Mouse (Mus musculus) heart, embryonic 10.5 days (tissue): ENCODE data around the gene Lrrk2. TPM values are rescaled to one million over a fixed set of nuclear protein-coding genes. Genes with fewer than 3 reads are reported as not detected.

Experiments
- DNase-seq: peaks from one replicate; pipeline ENCODE4 v3.0.0-alpha.2; 2017; ENCODE audit warnings: low spot score
- H3K27ac ChIP-seq: fragments of 300-500 bp; sonication (generic); 2 replicates; pipeline ENCODE4 v1.5.1; 2016; ENCODE audit warnings: mild to moderate bottlenecking
- H3K27me3 ChIP-seq: fragments of 300-500 bp; sonication (generic); 2 replicates; pipeline ENCODE4 v1.6.1; 2016; ENCODE audit warnings: mild to moderate bottlenecking; ENCODE audit not compliant: poor library complexity, insufficient read depth, severe bottlenecking
- H3K36me3 ChIP-seq: fragments of 300-500 bp; sonication (generic); 2 replicates; pipeline ENCODE4 v1.6.1; 2016; ENCODE audit warnings: mild to moderate bottlenecking, moderate library complexity
- H3K4me1 ChIP-seq: fragments of 300-500 bp; sonication (generic); 2 replicates; pipeline ENCODE4 v1.6.1; 2016; ENCODE audit warnings: mild to moderate bottlenecking
- H3K4me3 ChIP-seq: fragments of 300-500 bp; sonication (generic); 2 replicates; pipeline ENCODE4 v1.5.1; 2016; ENCODE audit warnings: mild to moderate bottlenecking, moderate library complexity
- H3K9me3 ChIP-seq: fragments of 300-500 bp; sonication (generic); 2 replicates; pipeline ENCODE4 v1.6.1; 2016; ENCODE audit warnings: mild to moderate bottlenecking, moderate library complexity
- WGBS: fragments of 180-500 bp; shearing (Covaris S2); methylation state at CpG from one replicate; pipeline ENCODE4 v1.1.7; 2016; 5-methylcytosine and 5-hydroxymethylcytosine counted together
- polyA plus RNA-seq: library from polyadenylated mRNA; unstranded; fragments of >200 nt; fragmentation: Nextera tagmentation; extraction: Ambion mirVana; gene quantifications from 2 replicates; pipeline ENCODE4 v1.2.1, GENCODE M21; 2016

Gene Lrrk2
- polyA plus RNA-seq, result 3.3 and 3.5 TPM in 2 replicates

- Histone ChIP-seq H3K4me3 (peak within 1 kb of the TSS; percentile 69), H3K27ac (peak within 1 kb of the TSS; percentile 89), H3K9me3 (no peaks in the 10 kb centered on the region), H3K27me3 (no peaks in the 10 kb centered on the region), H3K36me3 (no peaks in the 10 kb centered on the region), H3K4me1 (peaks cover 11% of the 10 kb centered on the region)
- WGBS, result 3% methylated on average over 40 of the region's 40 CpGs
- DNase-seq, result peak; percentile 90
These were observed at the start of gene Lrrk2 for GRCm38 (mm10) chr15:91672645-91673568. Gene Lrrk2 (plus strand): TSS chr15:91673175.

GRCm38 (mm10) chr15:91624475-91624874 is 48.5 kb upstream of the Lrrk2 start:
- H3K4me3 ChIP-seq, result no peak overlapping the region
- DNase-seq, result no peak
- no peaks in the 10 kb centered on the region for H3K9me3 ChIP-seq
- no peak overlapping the region for H3K27ac ChIP-seq
- 81% methylated on average over 2 of the region's 2 CpGs for WGBS
- no peaks in the 10 kb centered on the region for H3K27me3 ChIP-seq
- no peaks in the 10 kb centered on the region for H3K36me3 ChIP-seq
- no peaks in the 10 kb centered on the region for H3K4me1 ChIP-seq

- Histone ChIP-seq H3K4me1 (no peaks in the 10 kb centered on the region), H3K9me3 (no peaks in the 10 kb centered on the region), H3K27ac (no peak overlapping the region), H3K4me3 (no peak overlapping the region), H3K36me3 (no peaks in the 10 kb centered on the region), H3K27me3 (no peaks in the 10 kb centered on the region)
- DNase-seq, result no peak
- 70% methylated on average over 3 of the region's 3 CpGs for WGBS
These were observed 43.8 kb upstream of the Lrrk2 start for GRCm38 (mm10) chr15:91629137-91629536.

- no peaks in the 10 kb centered on the region for H3K4me1 ChIP-seq
- H3K27ac ChIP-seq, result no peak overlapping the region
- no peaks in the 10 kb centered on the region for H3K27me3 ChIP-seq
- H3K36me3 ChIP-seq, result no peaks in the 10 kb centered on the region
- WGBS, result 80% methylated on average over 4 of the region's 4 CpGs
- H3K4me3 ChIP-seq, result no peak overlapping the region
- no peak for DNase-seq
- no peaks in the 10 kb centered on the region for H3K9me3 ChIP-seq
These were observed 40.5 kb upstream of the Lrrk2 start for GRCm38 (mm10) chr15:91632473-91632872.

GRCm38 (mm10) chr15:91633051-91633450 is 39.9 kb upstream of the Lrrk2 start:
- no peaks in the 10 kb centered on the region for H3K4me1 ChIP-seq
- 84% methylated on average over 9 of the region's 9 CpGs for WGBS
- H3K4me3 ChIP-seq, result no peak overlapping the region
- no peak overlapping the region for H3K27ac ChIP-seq
- no peaks in the 10 kb centered on the region for H3K36me3 ChIP-seq
- no peaks in the 10 kb centered on the region for H3K9me3 ChIP-seq
- no peaks in the 10 kb centered on the region for H3K27me3 ChIP-seq
- DNase-seq, result no peak

- Histone ChIP-seq H3K27ac (no peak overlapping the region), H3K36me3 (no peaks in the 10 kb centered on the region), H3K9me3 (no peaks in the 10 kb centered on the region), H3K4me3 (no peak overlapping the region), H3K27me3 (no peaks in the 10 kb centered on the region), H3K4me1 (no peaks in the 10 kb centered on the region)
- 73% methylated on average over 6 of the region's 6 CpGs for WGBS
- DNase-seq, result no peak
These were observed 39.2 kb upstream of the Lrrk2 start for GRCm38 (mm10) chr15:91633806-91634205.

- H3K36me3 ChIP-seq, result no peaks in the 10 kb centered on the region
- H3K4me1 ChIP-seq, result no peaks in the 10 kb centered on the region
- no peak overlapping the region for H3K4me3 ChIP-seq
- no peaks in the 10 kb centered on the region for H3K27me3 ChIP-seq
- H3K9me3 ChIP-seq, result no peaks in the 10 kb centered on the region
- WGBS, result 81% methylated on average over 8 of the region's 8 CpGs
- no peak overlapping the region for H3K27ac ChIP-seq
- no peak for DNase-seq
These were observed 38.7 kb upstream of the Lrrk2 start for GRCm38 (mm10) chr15:91634236-91634635.

GRCm38 (mm10) chr15:91641631-91642030 is 31.3 kb upstream of the Lrrk2 start:
- Histone ChIP-seq H3K4me3 (no peak overlapping the region), H3K27ac (no peak overlapping the region), H3K27me3 (no peaks in the 10 kb centered on the region), H3K36me3 (no peaks in the 10 kb centered on the region), H3K9me3 (no peaks in the 10 kb centered on the region), H3K4me1 (no peaks in the 10 kb centered on the region)
- DNase-seq, result no peak
- whole genome bisulfite sequencing, result 78% methylated on average over 3 of the region's 3 CpGs

- H3K4me3 ChIP-seq, result no peak overlapping the region
- DNase-seq, result no peak
- no peak overlapping the region for H3K27ac ChIP-seq
- H3K4me1 ChIP-seq, result no peaks in the 10 kb centered on the region
- WGBS, result 75% methylated on average over 9 of the region's 9 CpGs
- no peaks in the 10 kb centered on the region for H3K36me3 ChIP-seq
- no peaks in the 10 kb centered on the region for H3K27me3 ChIP-seq
- H3K9me3 ChIP-seq, result no peaks in the 10 kb centered on the region
These were observed 30.2 kb upstream of the Lrrk2 start for GRCm38 (mm10) chr15:91642682-91643306.

GRCm38 (mm10) chr15:91643632-91644348 is 29.2 kb upstream of the Lrrk2 start:
- no peaks in the 10 kb centered on the region for H3K27me3 ChIP-seq
- H3K4me3 ChIP-seq, result no peak overlapping the region
- H3K27ac ChIP-seq, result no peak overlapping the region
- DNase-seq, result no peak
- H3K9me3 ChIP-seq, result no peaks in the 10 kb centered on the region
- H3K36me3 ChIP-seq, result no peaks in the 10 kb centered on the region
- H3K4me1 ChIP-seq, result no peaks in the 10 kb centered on the region
- whole genome bisulfite sequencing, result 77% methylated on average over 7 of the region's 7 CpGs

GRCm38 (mm10) chr15:91650270-91650669 is 22.7 kb upstream of the Lrrk2 start:
- H3K9me3 ChIP-seq, result no peaks in the 10 kb centered on the region
- H3K27me3 ChIP-seq, result no peaks in the 10 kb centered on the region
- no peak for DNase-seq
- H3K27ac ChIP-seq, result no peak overlapping the region
- WGBS, result 63% methylated on average over 3 of the region's 3 CpGs
- H3K4me1 ChIP-seq, result no peaks in the 10 kb centered on the region
- H3K36me3 ChIP-seq, result no peaks in the 10 kb centered on the region
- H3K4me3 ChIP-seq, result no peak overlapping the region

GRCm38 (mm10) chr15:91651493-91651892 is 21.5 kb upstream of the Lrrk2 start:
- Histone ChIP-seq H3K4me1 (no peaks in the 10 kb centered on the region), H3K9me3 (no peaks in the 10 kb centered on the region), H3K36me3 (no peaks in the 10 kb centered on the region), H3K27ac (no peak overlapping the region), H3K27me3 (no peaks in the 10 kb centered on the region), H3K4me3 (no peak overlapping the region)
- 80% methylated on average over 7 of the region's 7 CpGs for WGBS
- no peak for DNase-seq

- H3K4me3 ChIP-seq, result no peak overlapping the region
- 84% methylated on average over 6 of the region's 6 CpGs for WGBS
- H3K9me3 ChIP-seq, result no peaks in the 10 kb centered on the region
- H3K4me1 ChIP-seq, result no peaks in the 10 kb centered on the region
- H3K27me3 ChIP-seq, result no peaks in the 10 kb centered on the region
- H3K27ac ChIP-seq, result no peak overlapping the region
- no peaks in the 10 kb centered on the region for H3K36me3 ChIP-seq
- DNase-seq, result no peak
These were observed 14.7 kb upstream of the Lrrk2 start for GRCm38 (mm10) chr15:91658227-91658626.
